33 mouse cellular contexts compared by ENCODE assay signal in the genomic region with DNA sequence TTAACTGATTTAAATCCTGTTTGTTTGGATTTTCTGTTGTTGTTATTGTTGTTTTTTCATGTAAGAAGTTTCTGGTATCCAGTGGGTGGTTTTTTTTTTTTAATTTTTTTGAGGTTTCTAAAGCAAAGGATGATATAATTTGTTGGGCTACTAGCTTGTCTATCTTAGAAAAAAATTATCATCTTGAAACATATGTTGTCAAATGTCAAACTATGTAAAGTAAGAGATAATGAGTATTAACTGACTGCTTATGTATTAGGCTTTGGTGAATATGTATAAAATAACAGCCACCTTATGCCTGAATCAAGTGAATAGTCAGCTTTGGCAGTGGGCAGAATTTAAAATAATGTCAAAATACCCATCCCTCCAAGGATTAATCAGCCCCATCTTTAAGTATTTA.
"Had no signal": no experiment of that assay in that cellular context is flagged by ENCODE, and none has a peak within 500 bp of the region (broad histone marks: within the 10 kb centered on the region; RNA-seq: fewer than 3 reads in every experiment).

No protein-coding gene starts in this region.

- H3K27ac ChIP-seq: heart, embryonic 10.5 days; heart, embryonic 13.5 days; heart, embryonic 15.5 days; hindbrain, embryonic 10.5 days; hindbrain, embryonic 12.5 days; hindbrain, embryonic 13.5 days; hindbrain, embryonic 14.5 days; hindbrain, embryonic 15.5 days; hindbrain, postnatal 0 days; intestine, embryonic 15.5 days; kidney, embryonic 15.5 days; kidney, postnatal 0 days; layer of hippocampus, adult 2 months had no signal

- DNase-seq: heart, postnatal 10 days; heart, postnatal 14 days; heart, postnatal 36 days; heart, postnatal 4 days; kidney, adult 11 months; kidney, adult 18-20 months; kidney, adult 2 months; kidney, adult 8-10 months; kidney, adult 9 months; kidney, postnatal 10 days; kidney, postnatal 14 days; kidney, postnatal 25 days; kidney, postnatal 36 days; layer of hippocampus, adult 9-11 months; layer of hippocampus, postnatal 36 days had no signal

- ATAC-seq: hindbrain, embryonic 16.5 days; hindbrain, postnatal 0 days; inflammation-experienced regulatory T-cells, adult 6 months; intestine, embryonic 15.5 days; intestine, embryonic 16.5 days; intestine, postnatal 0 days had no signal

- H3K4me1 ChIP-seq: heart, embryonic 10.5 days; heart, embryonic 12.5 days; heart, embryonic 13.5 days; heart, embryonic 15.5 days; hindbrain, embryonic 10.5 days; hindbrain, embryonic 12.5 days; hindbrain, embryonic 13.5 days; hindbrain, embryonic 15.5 days; intestine, embryonic 15.5 days; kidney, embryonic 15.5 days had no signal

- H3K27me3 ChIP-seq: heart, embryonic 12.5 days; heart, embryonic 13.5 days; heart, embryonic 15.5 days; hindbrain, embryonic 12.5 days; hindbrain, embryonic 13.5 days; hindbrain, embryonic 15.5 days; intestine, embryonic 15.5 days; kidney, embryonic 15.5 days had no signal

- H3K4me3 ChIP-seq: heart, embryonic 10.5 days; heart, embryonic 12.5 days; heart, embryonic 13.5 days; heart, embryonic 15.5 days; hindbrain, embryonic 10.5 days; hindbrain, embryonic 12.5 days; hindbrain, embryonic 13.5 days; hindbrain, embryonic 15.5 days; intestine, embryonic 15.5 days; kidney, embryonic 15.5 days; layer of hippocampus, adult 2 months had no signal

- H3K9ac ChIP-seq: heart, embryonic 12.5 days; heart, embryonic 13.5 days; heart, embryonic 15.5 days; hindbrain, embryonic 12.5 days; hindbrain, embryonic 13.5 days; hindbrain, embryonic 14.5 days; hindbrain, embryonic 15.5 days; intestine, embryonic 15.5 days; kidney, embryonic 15.5 days had no signal

- H3K36me3 ChIP-seq: heart, embryonic 10.5 days; heart, embryonic 12.5 days; heart, embryonic 13.5 days; heart, embryonic 15.5 days; hindbrain, embryonic 10.5 days; hindbrain, embryonic 12.5 days; hindbrain, embryonic 13.5 days; hindbrain, embryonic 15.5 days; intestine, embryonic 15.5 days; kidney, embryonic 15.5 days had no signal

- H3K9me3 ChIP-seq: heart, embryonic 10.5 days; heart, embryonic 12.5 days; heart, embryonic 13.5 days; heart, embryonic 15.5 days; hindbrain, embryonic 10.5 days; hindbrain, embryonic 12.5 days; hindbrain, embryonic 13.5 days; hindbrain, embryonic 15.5 days; intestine, embryonic 15.5 days; kidney, embryonic 15.5 days had no signal
